Mouse (Mus musculus) mouse trophoblast stem cell (cell line): Measurements from ENCODE around the gene Exoc6b.
"Not testable (repeated sequence)": the region's sequence is repeated elsewhere in the genome, so short reads cannot be mapped to it uniquely, and the experiment has no call there.

ENCODE experiments used
- in situ Hi-C, 2 experiments: fragments of 300-500 bp; cut with MseI, MboI; formaldehyde crosslinking; loops; 2 replicates in 1 of 2; 3 replicates in 1 of 2; pipeline ENCODE4 v1.15.1; 2025

Exoc6b gene

DNA sequence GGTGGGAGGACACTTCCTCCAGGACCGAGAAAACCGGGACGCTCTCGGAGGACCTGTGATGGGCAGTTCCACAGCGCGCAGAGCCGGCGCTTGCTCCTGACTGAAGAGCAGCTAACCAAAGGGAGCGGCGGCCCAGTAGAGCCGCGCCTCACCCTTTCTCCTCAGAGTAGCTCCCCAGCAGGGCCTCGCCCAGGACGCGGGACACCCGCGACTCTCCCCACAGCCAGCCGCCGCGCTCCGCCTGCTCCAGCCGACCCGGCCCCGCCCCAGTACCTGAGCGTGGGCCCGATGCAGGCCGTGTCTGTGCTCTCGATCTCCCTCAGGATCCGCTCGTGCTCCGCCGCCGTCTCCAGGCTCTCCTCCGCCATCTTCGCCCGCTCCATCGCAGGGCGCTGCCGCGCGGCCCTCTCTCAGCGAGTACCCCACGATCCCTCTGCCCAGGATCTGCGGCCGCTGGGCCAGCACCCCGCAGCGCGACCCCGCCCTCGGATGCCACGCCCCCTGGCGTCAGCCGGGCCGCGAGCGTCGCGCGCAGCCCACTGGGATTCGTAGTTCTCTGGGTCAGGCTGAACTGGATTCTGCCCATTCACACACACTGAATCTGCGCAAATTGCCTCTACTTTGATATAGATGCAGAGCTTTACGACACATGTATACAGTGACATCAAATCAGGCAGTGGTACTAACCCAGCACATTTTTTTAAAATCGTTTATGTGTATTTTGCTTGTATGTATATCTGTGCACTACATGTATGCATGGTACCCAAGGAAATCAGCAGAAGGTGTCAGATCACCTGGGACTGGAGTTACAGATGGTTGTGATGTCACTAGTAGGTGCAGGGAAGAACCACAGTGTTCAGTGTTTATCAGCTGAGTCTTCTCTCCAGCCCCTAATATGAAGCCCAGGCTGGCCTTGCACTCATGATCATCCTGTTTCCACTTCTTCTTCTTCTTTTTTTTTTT is at the start of gene Exoc6b:
Gene Exoc6b, minus strand, starts transcription at position 491 of the 963 bp plus-strand sequence.
- in situ Hi-C loops: no loop called here

- in situ Hi-C loops: not testable (repeated sequence)
Measured at GRCm38 (mm10) chr6:85117545-85118511, 48.5 kb upstream of the Exoc6b start.

DNA sequence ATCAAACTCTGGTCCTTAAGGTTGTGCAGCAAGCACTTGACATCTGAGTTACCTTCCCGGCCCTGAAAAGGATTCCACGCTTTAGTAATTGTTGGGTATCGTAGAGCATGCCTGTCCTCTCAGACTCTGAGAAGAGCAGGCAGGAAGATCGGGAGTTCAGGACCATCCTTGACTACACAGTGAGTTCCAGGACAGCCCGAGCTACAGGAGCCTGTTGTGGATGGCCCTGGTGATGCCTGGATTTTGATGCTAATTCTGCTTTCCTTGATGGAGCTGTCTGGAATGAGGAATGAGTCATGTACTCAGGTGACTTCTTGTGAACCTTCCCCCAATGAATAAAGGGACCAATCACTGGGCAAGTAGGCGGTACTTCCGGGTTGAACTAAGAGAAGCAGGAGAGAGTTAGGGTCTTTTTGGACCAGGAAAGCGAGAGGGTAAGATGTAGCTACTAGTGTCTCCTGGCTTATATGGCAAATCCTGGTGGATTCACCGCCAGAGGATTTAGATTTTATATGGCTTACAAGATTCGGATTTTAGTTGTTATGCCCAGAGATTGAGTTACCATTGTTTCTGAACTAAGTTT is 35.8 kb upstream of the Exoc6b start:
- in situ Hi-C loops: no loop called here

DNA sequence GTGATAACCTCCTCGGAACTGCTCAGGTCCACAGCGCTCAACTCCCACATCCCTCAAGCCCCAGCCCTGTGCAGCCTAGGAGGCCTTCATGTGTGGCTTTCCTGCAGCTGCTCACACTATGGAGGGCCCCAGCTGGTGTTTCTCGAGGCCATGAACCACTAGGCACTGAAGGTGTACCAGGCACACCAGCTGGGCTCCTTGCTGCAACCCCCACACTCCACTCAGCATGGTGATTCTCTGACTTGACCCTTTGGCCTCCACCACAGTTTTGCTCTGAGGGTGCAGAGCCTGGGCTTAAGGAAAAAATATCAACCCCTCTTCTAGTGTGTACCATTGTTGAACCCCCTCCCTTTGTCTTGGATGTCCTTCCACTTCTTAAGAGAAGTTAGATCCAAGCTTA is 34.0 kb upstream of the Exoc6b start:
- in situ Hi-C loops: no loop called here

GRCm38 (mm10) chr6:85096441-85096840 is 27.1 kb upstream of the Exoc6b start:
- in situ Hi-C loops: no loop called here

DNA sequence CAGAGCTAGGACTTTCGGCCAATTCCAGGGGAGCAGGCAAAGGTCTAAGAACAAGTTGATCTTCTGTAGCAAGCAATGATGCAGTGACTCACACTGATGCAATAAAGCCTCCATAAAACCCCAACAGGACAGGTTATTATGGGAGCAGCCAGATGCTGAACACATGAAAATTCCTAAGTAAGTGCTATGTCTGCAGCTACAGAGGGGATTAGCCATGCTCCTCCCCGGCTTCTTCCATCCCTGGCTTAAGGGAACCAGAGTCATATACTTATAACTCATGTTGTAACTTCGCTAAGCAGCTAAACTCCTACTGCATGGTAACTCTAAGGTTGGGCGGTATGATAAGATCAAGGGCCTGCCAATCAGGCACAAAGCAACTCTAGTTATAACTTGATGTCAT is 18.1 kb upstream of the Exoc6b start:
- in situ Hi-C loops: no loop called here

- in situ Hi-C loops: no loop called here
Measured at GRCm38 (mm10) chr6:85086645-85087044, 17.3 kb upstream of the Exoc6b start.

DNA sequence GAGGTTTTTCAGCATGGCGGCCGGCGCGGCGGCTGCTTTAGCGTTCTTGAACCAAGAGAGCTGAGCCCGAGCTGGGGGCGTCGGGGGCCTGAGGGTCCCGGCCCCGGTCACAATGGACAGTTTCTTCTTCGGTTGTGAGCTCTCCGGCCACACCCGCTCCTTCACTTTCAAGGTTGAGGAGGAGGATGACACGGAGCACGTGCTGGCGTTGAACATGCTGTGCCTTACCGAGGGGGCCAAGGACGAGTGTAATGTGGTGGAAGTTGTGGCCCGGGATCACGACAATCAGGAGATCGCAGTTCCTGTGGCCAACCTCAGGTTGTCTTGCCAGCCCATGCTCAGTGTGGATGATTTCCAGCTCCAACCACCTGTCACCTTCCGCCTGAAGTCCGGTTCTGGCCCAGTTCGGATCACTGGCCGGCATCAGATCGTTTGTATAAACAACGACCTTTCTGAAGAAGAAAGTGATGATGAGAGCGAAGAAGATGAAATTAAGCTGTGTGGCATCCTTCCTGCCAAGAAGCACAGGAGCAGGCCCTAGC is 6.9 kb upstream of the Exoc6b start:
- in situ Hi-C loops: not testable (repeated sequence)

DNA sequence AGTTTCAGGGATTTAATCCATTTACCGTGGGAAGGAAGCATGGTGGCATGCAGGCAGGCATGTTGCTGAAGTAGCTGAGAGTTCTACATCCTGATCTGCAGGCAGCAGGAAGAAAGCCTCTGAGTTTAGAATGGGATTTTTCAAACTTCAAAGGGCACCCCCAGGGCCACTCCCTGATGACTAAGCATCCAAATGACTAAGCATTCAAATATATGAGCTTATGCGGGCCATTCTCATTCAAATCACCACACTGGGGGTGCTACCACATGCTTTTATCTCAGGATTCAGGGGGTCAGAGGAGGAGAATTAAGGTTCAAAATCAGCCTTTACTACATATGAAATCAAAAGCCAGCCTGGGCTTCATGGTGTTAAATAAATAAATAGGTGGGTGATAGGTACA is 5.7 kb upstream of the Exoc6b start:
- in situ Hi-C loops: no loop called here

DNA sequence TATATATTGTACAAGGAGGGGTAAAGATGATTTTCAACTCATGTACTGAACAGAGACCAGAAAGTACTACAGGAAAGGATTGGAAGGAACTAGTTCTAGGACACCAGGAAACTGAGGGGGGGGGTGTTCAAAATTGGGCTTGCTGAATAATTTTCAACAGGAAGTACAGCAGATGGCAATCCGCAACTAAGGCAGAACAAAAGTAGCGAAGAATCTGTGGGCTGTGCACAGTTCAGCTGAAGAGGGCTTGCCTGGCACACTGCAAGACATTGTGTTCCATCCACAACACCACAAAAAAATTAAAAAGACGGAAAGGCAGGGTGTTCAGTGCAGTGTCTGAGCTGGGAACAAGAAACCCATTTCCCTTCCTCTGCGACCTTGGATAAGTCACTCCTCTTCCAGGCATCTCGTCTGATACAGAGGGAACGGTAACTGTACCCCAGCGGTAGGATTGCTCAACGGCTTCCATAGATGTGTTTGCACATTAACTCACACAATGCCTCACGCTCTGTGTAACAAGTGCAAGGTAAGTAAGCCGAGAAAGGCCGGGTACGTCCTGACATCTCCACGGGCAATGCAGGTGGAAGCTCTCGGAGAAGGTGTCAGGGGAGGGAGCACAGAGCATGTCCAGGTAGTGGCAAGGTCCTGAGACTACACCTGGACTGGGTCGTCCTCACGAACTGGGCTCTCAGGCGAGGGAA is 841 bp downstream of the Exoc6b start:
- in situ Hi-C loops: no loop called here

- in situ Hi-C loops: no loop called here
Measured at GRCm38 (mm10) chr6:85057641-85058040, 11.7 kb downstream of the Exoc6b start.

GRCm38 (mm10) chr6:85051109-85051508 is 18.2 kb downstream of the Exoc6b start:
- in situ Hi-C loops: no loop called here

DNA sequence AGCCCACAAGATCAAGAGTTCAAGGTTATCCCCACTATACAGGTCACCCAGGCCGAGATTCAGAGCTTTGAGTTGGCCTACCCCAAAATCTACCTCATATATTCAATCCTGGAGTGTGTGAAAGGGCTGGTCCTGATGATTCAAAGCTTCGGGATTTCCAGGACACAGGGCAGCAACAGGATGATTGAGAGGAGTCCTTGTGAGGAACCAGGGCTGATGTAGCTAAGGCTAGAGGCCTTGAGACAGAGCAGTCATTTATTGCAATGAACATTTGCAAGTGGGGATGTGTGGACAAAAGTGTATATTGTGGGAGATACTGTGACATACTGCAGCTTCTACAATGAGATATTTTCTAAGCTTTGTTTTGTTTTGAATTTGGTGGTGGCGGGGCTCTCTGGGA is 22.8 kb downstream of the Exoc6b start:
- in situ Hi-C loops: no loop called here

DNA sequence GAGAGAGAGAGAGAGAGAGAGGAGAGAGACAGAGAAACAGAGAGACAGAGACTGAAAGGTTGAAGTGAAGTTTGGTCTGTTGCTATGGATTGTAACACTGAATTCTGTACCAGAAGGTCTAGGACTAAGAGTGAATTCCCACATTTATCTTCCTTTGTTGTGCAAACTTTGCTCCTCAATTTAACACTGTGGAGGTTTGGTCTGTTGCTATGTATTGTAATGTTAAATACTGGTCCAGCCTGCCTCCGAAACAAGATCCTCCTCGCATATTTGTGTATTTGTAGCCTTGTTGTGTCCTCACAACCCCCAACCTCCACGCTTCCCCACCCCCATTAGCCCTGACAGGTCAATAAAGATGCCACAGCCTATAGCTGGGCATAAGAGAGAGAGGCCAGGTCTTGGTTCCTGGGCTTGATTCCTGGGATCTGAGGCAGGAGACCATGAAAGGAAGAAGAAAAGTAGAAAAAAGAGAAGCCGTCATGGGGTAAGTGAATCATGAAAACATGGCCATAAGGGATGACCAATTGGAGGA is 24.6 kb downstream of the Exoc6b start:
- in situ Hi-C loops: no loop called here

GRCm38 (mm10) chr6:85037677-85038076 is 31.6 kb downstream of the Exoc6b start:
- in situ Hi-C loops: loop anchor here (5.0 kb wide), 2 partner anchors 85 to 90 kb away; no protein-coding TSS in a partner anchor

GRCm38 (mm10) chr6:85029671-85030070 is 39.6 kb downstream of the Exoc6b start:
- in situ Hi-C loops: no loop called here

DNA sequence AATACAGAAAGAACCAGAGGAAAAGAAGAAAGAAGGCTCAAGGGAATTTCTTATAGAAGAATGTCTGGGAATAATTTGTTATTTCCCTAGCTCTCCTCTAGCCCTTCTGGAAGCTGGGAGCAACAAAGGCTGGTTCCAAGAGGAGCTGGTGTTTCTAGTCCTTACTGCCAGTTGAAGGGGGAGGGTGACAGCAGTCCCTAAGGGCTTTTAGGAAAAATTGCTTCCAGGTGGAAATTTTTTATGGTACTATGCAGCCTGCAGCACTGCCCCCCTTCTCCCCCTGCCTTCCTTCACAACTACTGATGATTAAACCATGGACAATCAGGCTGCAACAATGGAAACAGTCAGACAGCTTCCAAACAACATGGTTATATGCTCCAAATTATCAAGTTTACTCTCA is 44.9 kb downstream of the Exoc6b start:
- in situ Hi-C loops: loop anchor here in 1 of 2 experiments (5.0 kb wide), 1 partner anchor 107 kb away; no protein-coding TSS in a partner anchor

GRCm38 (mm10) chr6:85017011-85017410 is 52.3 kb downstream of the Exoc6b start:
- in situ Hi-C loops: loop anchor here in 1 of 2 experiments (5.0 kb wide), 1 partner anchor 100 kb away; no protein-coding TSS in a partner anchor

DNA sequence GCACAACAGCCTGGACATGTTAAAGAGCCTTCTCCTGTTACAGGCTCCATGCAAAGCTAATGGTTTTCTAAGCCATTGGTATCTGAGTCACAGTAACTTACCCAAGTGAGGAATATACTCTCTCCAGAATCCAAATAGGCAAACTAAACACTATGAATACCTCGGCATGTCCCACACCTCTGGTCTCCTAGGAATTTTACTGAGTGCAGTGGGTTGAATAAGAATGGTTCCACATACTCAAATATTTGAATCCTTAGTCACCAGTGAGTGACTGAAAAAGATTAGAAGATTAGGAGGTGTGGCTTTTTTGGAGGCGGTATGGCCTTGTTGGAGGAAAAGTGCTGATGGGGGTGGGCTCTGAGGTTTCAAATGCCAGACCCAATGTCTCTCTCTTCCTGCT is 55.4 kb downstream of the Exoc6b start:
- in situ Hi-C loops: no loop called here

DNA sequence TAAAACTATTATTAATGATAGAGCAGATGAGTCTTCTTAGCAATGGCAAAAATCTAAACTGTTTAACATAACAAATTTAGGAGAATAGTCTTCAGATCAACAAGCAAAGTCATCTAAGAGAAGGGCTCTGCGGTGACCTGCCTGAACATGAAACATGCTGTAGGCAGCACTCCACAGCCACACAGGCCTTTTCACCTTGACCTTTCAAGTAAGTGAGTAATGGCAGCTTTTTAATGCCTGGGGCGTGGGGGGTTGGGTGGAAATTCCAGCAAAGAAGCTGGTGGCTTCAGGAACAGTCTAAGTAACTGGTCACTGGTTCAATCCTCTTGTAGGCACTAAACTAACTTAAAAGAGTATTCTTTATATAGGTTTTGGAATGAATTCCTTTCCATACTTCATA is 58.9 kb downstream of the Exoc6b start:
- in situ Hi-C loops: no loop called here
